Mouse (Mus musculus): ENCODE data around the gene Gfer. TPM values are rescaled to one million over a fixed set of nuclear protein-coding genes. Genes with fewer than 3 reads are reported as not detected.
A peak's percentile ranks its signal among the peaks of the same experiment; 100 is the strongest.
"Not testable (repeated sequence)": the region's sequence is repeated elsewhere in the genome, so short reads cannot be mapped to it uniquely, and the experiment has no call there.

The Gfer gene
- polyA plus RNA-seq, 1 experiment from 2014 or later: 41.9 TPM

- H3K4me3 ChIP-seq (ENCODE audit: low read length): no peak overlapping the region
- 89% methylated on average over 5 of the region's 5 CpGs for WGBS
- peaks cover 46% of the 10 kb centered on the region for H3K36me3 ChIP-seq (ENCODE audit: control insufficient read depth, insufficient read depth, low read length)
- no peak overlapping the region for H3K4me2 ChIP-seq (ENCODE audit: low read depth, low read length)
- H3K9me3 ChIP-seq (ENCODE audit: control insufficient read depth, low read length): no peaks in the 10 kb centered on the region
- no peak overlapping the region for H3K9ac ChIP-seq (ENCODE audit: low read length)
- no peak overlapping the region for H3K27ac ChIP-seq (ENCODE audit: low read length)
- no peaks in the 10 kb centered on the region for H3K27me3 ChIP-seq (ENCODE audit: control insufficient read depth, insufficient read depth, low read depth, low read length)
- peaks cover 6% of the 10 kb centered on the region for H3K4me1 ChIP-seq (replicated peaks; ENCODE audit: control insufficient read depth, insufficient read depth, low read length)
- ATAC-seq (ENCODE audit: low read depth): no peak
These were observed 19.1 kb downstream of the Gfer start for GRCm38 (mm10) chr17:24676877-24677276.

- H3K9ac ChIP-seq (ENCODE audit: low read length): no peak overlapping the region
- no peak for ATAC-seq (ENCODE audit: low read depth)
- peaks cover 41% of the 10 kb centered on the region for H3K36me3 ChIP-seq (ENCODE audit: control insufficient read depth, insufficient read depth, low read length)
- WGBS: 53% methylated on average over 2 of the region's 2 CpGs
- H3K4me3 ChIP-seq (ENCODE audit: low read length): no peak overlapping the region
- H3K27ac ChIP-seq (ENCODE audit: low read length): no peak overlapping the region
- H3K27me3 ChIP-seq (ENCODE audit: control insufficient read depth, insufficient read depth, low read depth, low read length): no peaks in the 10 kb centered on the region
- no peaks in the 10 kb centered on the region for H3K9me3 ChIP-seq (ENCODE audit: control insufficient read depth, low read length)
- peaks cover 13% of the 10 kb centered on the region for H3K4me1 ChIP-seq (replicated peaks; ENCODE audit: control insufficient read depth, insufficient read depth, low read length)
- no peak overlapping the region for H3K4me2 ChIP-seq (ENCODE audit: low read depth, low read length)
These were observed 19.8 kb downstream of the Gfer start for GRCm38 (mm10) chr17:24676187-24676586.

DNA sequence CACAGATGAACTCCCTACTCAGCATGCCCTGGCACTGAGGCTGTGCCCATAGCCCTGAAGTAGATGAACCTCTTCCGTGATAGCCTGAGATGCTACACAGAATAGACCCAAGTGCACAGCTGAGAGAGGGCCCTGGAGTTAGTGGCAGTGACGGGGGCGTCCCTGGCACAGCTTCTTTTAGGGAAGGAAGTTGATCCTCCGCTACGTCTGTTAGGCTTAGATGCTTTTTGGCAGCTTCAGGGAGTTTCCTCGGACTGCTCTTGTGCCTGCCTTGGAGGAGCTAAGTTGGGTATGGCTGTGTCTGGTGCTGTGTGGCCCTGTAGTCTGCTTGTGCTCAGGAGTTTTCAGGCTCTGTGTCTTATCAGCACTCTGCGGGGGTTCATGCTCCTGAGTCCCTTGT, 21.7 kb downstream of the Gfer start:
- no peak for ATAC-seq (ENCODE audit: low read depth)
- H3K4me1 ChIP-seq (replicated peaks; ENCODE audit: control insufficient read depth, insufficient read depth, low read length): peaks cover 23% of the 10 kb centered on the region
- H3K27ac ChIP-seq (ENCODE audit: low read length): no peak overlapping the region
- H3K4me2 ChIP-seq (ENCODE audit: low read depth, low read length): no peak overlapping the region
- peaks cover 25% of the 10 kb centered on the region for H3K36me3 ChIP-seq (ENCODE audit: control insufficient read depth, insufficient read depth, low read length)
- no peak overlapping the region for H3K9ac ChIP-seq (ENCODE audit: low read length)
- H3K9me3 ChIP-seq (ENCODE audit: control insufficient read depth, low read length): no peaks in the 10 kb centered on the region
- H3K27me3 ChIP-seq (ENCODE audit: control insufficient read depth, insufficient read depth, low read depth, low read length): no peaks in the 10 kb centered on the region
- H3K4me3 ChIP-seq (ENCODE audit: low read length): no peak overlapping the region
- 71% methylated on average over 7 of the region's 7 CpGs for WGBS

DNA sequence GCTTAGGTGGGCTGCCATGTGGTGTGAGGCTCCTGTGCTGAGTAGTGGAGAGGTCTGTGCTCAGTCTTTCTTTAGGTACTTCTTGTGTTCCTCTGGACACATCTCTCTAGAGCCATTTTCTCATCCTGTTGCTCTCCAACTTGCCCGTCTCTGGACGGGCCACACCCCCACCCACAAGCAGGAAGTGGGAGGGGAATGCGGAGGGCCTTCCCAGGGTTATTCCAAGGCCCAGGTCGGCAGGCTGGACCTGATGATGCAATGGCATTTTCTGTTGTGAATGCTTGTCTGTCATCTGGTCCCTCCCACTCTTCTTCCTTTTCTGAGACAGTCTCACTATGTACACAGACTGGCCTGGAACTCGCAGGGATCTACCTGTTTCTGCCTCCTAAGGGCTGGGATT, 23.8 kb downstream of the Gfer start:
- Histone ChIP-seq H3K4me2 (ENCODE audit: low read depth, low read length) (peak overlapping the region; percentile 90; the same call in 1 of the 2 replicates), H3K27me3 (ENCODE audit: control insufficient read depth, insufficient read depth, low read depth, low read length) (no peaks in the 10 kb centered on the region), H3K4me1 (replicated peaks; ENCODE audit: control insufficient read depth, insufficient read depth, low read length) (peaks cover 26% of the 10 kb centered on the region), H3K27ac (ENCODE audit: low read length) (no peak overlapping the region), H3K4me3 (ENCODE audit: low read length) (no peak overlapping the region), H3K9me3 (ENCODE audit: control insufficient read depth, low read length) (no peaks in the 10 kb centered on the region), H3K9ac (ENCODE audit: low read length) (0 out of 2 replicates have a peak overlapping the region, but pooled peaks have one; percentile 17), H3K36me3 (ENCODE audit: control insufficient read depth, insufficient read depth, low read length) (peaks cover 4% of the 10 kb centered on the region; the same call in 1 of the 2 replicates)
- ATAC-seq (ENCODE audit: low read depth): no peak
- 11% methylated on average over 5 of the region's 5 CpGs for WGBS

- 52% methylated on average over 5 of the region's 5 CpGs for WGBS
- no peaks in the 10 kb centered on the region for H3K9me3 ChIP-seq (ENCODE audit: control insufficient read depth, low read length)
- peaks cover 26% of the 10 kb centered on the region for H3K4me1 ChIP-seq (replicated peaks; ENCODE audit: control insufficient read depth, insufficient read depth, low read length)
- peak overlapping the region; percentile 90; the same call in 1 of the 2 replicates for H3K4me2 ChIP-seq (ENCODE audit: low read depth, low read length)
- no peak overlapping the region for H3K27ac ChIP-seq (ENCODE audit: low read length)
- H3K27me3 ChIP-seq (ENCODE audit: control insufficient read depth, insufficient read depth, low read depth, low read length): no peaks in the 10 kb centered on the region
- no peaks in the 10 kb centered on the region for H3K36me3 ChIP-seq (ENCODE audit: control insufficient read depth, insufficient read depth, low read length)
- H3K9ac ChIP-seq (ENCODE audit: low read length): no peak overlapping the region
- ATAC-seq (ENCODE audit: low read depth): no peak
- H3K4me3 ChIP-seq (ENCODE audit: low read length): no peak overlapping the region
These were observed 24.6 kb downstream of the Gfer start for GRCm38 (mm10) chr17:24671346-24671745.

DNA sequence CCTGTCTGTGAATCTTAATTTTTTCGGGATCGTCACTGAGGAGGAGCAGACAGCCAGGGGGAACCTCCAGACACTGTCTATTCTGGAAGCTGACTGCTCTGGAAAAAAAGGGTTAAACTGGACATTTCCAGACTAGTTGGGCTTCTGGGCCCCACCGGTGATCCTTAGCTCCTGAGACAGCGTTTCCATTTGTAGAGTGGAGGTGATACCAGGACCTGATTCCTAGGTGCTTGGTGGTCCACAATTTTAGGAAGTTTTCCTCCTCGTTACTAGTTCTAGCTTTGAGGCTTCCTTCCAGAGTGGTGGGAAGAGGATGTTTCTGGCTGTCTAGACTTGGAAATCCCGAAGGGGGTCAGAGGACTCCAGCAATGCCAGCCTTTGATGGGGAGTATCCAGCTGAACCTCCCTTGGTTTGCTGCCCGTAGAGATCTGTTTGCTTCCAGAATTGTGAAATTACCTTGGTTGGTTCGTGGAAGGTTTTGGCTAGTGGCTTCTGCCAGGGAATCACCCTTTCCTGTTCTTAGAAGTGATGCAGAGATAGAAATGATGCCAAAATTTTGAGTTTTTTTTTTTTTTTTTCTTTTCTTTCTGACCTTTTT, 25.6 kb downstream of the Gfer start:
- Histone ChIP-seq H3K9ac (ENCODE audit: low read length) (peak overlapping the region; percentile 94), H3K9me3 (ENCODE audit: control insufficient read depth, low read length) (no peaks in the 10 kb centered on the region), H3K4me1 (replicated peaks; ENCODE audit: control insufficient read depth, insufficient read depth, low read length) (peaks cover 26% of the 10 kb centered on the region), H3K4me2 (ENCODE audit: low read depth, low read length) (peak overlapping the region; percentile 90), H3K4me3 (ENCODE audit: low read length) (peak overlapping the region; percentile 97), H3K27ac (ENCODE audit: low read length) (peak overlapping the region; percentile 79), H3K36me3 (ENCODE audit: control insufficient read depth, insufficient read depth, low read length) (no peaks in the 10 kb centered on the region), H3K27me3 (ENCODE audit: control insufficient read depth, insufficient read depth, low read depth, low read length) (no peaks in the 10 kb centered on the region)
- WGBS: 5% methylated on average over 8 of the region's 8 CpGs
- no peak; the same call in 1 of the 2 replicates for ATAC-seq (ENCODE audit: low read depth)

- Histone ChIP-seq H3K4me3 (ENCODE audit: low read length) (peak within 1 kb of the TSS; percentile 97), H3K9me3 (ENCODE audit: control insufficient read depth, low read length) (no peaks in the 10 kb centered on the region), H3K36me3 (ENCODE audit: control insufficient read depth, insufficient read depth, low read length) (no peaks in the 10 kb centered on the region), H3K9ac (ENCODE audit: low read length) (peak within 1 kb of the TSS; percentile 94), H3K27me3 (ENCODE audit: control insufficient read depth, insufficient read depth, low read depth, low read length) (no peaks in the 10 kb centered on the region), H3K4me2 (ENCODE audit: low read depth, low read length) (peak within 1 kb of the TSS; percentile 90), H3K4me1 (replicated peaks; ENCODE audit: control insufficient read depth, insufficient read depth, low read length) (peaks cover 26% of the 10 kb centered on the region), H3K27ac (ENCODE audit: low read length) (peak within 1 kb of the TSS; percentile 79)
- WGBS: under 1% methylated on average over 29 of the region's 80 CpGs
- ATAC-seq (ENCODE audit: low read depth): peak; percentile 99
These were observed 26.3 kb downstream of the Gfer start, which contains the start of gene Zfp598 for GRCm38 (mm10) chr17:24669545-24670245. Zfp598 (plus strand) TSS chr17:24669687.

- peak overlapping the region; percentile 63 for H3K4me2 ChIP-seq (ENCODE audit: low read depth, low read length)
- H3K4me1 ChIP-seq (replicated peaks; ENCODE audit: control insufficient read depth, insufficient read depth, low read length): peaks cover 26% of the 10 kb centered on the region
- H3K27ac ChIP-seq (ENCODE audit: low read length): peak overlapping the region; percentile 79
- H3K9me3 ChIP-seq (ENCODE audit: control insufficient read depth, low read length); H3K27me3 ChIP-seq (ENCODE audit: control insufficient read depth, insufficient read depth, low read depth, low read length); H3K36me3 ChIP-seq (ENCODE audit: control insufficient read depth, insufficient read depth, low read length); ATAC-seq (ENCODE audit: low read depth): not testable (repeated sequence)
- peak overlapping the region; percentile 94 for H3K9ac ChIP-seq (ENCODE audit: low read length)
- H3K4me3 ChIP-seq (ENCODE audit: low read length): peak overlapping the region; percentile 97
- 11% methylated on average over 15 of the region's 15 CpGs for WGBS
These were observed 26.8 kb downstream of the Gfer start for GRCm38 (mm10) chr17:24669214-24669544.

DNA sequence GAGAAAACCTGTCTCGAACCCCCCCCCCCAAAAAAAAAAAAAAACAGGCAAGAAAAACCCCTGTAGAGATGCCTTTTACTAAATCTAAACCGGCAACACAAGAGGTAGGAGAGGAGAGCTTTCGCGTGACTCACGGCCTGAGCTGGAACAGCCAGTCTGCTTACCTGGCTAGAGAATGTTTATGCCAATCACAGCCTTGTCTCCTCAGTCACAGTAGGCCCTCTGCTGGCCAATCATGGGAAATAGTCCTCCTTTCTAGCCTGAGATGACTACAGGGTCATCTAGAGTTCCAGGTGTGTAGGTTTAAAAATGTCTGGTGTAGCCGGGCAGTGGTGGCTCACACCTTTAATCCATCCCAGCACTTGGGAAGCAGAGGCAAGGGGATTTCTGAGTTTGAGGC, 28.5 kb downstream of the Gfer start:
- WGBS: 20% methylated on average over 6 of the region's 6 CpGs
- Histone ChIP-seq H3K36me3 (ENCODE audit: control insufficient read depth, insufficient read depth, low read length) (no peaks in the 10 kb centered on the region), H3K9ac (ENCODE audit: low read length) (no peak overlapping the region), H3K9me3 (ENCODE audit: control insufficient read depth, low read length) (no peaks in the 10 kb centered on the region), H3K27ac (ENCODE audit: low read length) (no peak overlapping the region), H3K27me3 (ENCODE audit: control insufficient read depth, insufficient read depth, low read depth, low read length) (no peaks in the 10 kb centered on the region), H3K4me3 (ENCODE audit: low read length) (no peak overlapping the region), H3K4me1 (replicated peaks; ENCODE audit: control insufficient read depth, insufficient read depth, low read length) (peaks cover 26% of the 10 kb centered on the region), H3K4me2 (ENCODE audit: low read depth, low read length) (no peak overlapping the region)
- no peak for ATAC-seq (ENCODE audit: low read depth)

Measured in lung, embryonic 16.5 days (tissue).